Mouse (Mus musculus) thymus, adult 18-20 months (tissue): ENCODE results near the gene Usp29.
"Not testable (repeated sequence)": the region's sequence is repeated elsewhere in the genome, so short reads cannot be mapped to it uniquely, and the experiment has no call there.

Source experiments
- DNase-seq, 2 experiments: peaks; one replicate each; pipeline ENCODE4 v3.0.0; 2022; ENCODE audit warnings: mixed read lengths in 2 of 2

Usp29 gene

DNA sequence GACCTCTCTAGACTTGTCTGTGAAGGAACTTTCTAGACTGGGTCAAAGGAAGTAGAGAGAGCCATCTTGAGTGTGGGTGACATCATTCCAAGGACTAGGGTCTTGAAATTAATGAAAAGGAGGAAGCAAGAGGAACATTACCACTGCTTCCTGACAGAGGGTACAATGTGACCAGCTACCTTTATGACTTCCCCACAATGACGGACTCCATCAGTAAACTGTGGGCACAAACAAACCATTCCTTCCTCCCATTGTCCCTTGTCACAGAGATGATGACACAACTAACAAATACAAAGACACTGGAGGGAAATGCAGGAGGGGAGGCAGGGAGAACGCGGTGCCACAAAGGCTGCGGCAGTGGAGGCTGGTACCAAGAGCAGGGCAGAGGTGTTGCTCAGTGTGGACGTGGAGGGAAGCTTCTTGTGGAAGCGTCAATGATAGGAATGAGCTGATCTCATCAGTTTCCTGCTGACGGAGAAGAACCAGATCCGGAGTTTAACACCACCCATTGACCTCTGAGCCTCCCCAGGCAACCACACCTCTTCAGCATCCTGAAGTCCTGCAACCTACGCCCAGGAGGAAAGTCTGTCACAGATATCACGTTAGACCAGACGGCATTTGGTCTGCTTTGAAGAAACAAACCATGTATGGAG is 149.3 kb downstream of the Usp29 start:
- no peak for DNase-seq

DNA sequence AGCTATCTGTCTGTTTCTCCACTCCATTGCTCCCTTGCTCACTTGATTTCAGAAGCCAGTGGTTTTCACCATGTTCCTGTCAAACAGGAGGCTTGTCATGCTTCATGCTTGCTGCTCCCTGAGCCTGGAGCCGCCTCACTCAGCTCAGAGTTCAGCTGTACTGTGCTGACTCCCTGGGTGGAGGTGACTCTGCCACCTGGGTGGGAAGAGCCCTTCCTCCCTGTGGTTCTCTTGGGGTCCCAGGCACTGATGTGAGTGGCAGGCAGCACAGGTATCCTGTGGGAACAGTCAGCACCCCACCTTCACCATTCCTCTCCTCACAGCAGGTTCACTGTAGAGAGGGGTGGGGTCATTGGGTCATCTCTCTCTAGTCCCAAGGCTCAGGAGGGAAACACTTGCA is 150.5 kb downstream of the Usp29 start:
- DNase-seq, result not testable (repeated sequence)

DNA sequence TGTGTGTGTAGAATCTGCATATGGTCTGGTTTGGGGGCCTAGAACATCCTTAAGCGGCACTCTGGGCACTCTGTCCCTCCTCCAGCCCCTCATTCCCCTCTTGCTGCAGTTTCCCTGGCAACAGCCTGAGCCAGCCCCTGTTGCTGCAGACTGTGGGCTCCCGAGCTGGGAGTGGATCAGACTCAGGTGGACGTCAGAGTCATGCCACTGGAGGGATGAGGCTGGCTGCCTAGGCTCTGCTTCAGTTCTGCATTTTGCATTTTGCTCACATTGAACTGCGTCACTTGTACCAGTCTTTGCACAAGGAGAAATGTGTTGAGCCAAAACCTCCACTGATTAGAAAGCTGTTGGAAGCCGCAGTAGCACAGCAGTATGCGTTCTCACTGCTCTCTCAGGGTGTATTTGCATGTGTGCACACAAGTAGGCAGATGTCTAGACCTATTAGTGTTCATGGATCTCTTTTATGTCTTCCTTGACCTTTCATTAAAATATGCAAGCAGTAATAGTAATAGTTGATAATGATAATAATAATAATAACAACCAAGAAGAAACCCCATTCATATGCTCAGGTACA is 151.2 kb downstream of the Usp29 start:
- no peak for DNase-seq

DNA sequence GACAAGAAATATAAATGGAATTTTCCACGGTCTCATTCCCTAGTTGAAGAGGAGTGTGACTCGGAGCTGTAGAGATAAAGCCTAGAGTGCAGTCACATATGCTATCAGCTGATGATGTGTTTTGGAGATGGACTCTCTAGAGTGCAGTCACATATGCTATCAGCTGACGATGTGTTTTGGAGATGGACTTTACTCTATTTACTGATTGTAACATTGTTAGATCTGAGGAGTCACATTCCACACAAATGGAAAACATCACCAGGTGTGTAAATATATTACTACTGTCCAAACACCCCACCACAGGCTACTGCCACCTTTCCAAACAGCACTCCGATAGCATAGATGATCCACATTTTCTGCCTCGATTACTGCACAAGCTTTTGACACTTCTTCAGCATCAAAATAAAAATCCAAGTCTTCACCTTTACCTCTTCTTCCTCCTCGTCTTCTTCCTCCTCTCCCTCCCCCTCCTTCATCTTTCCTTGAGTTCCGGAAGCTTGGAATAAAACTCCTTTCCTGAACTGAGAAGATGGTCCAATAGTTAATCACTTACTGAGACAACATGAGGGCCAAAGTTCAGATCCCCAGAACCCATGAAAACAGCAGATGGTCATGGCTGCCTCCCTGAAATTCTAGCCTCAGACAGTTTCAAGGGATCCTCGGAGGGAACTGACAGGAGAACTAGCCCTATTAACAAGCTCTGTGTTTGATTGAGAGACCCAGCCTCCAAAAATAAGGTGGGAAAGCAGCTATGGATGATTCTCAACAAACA is 153.2 kb downstream of the Usp29 start:
- no peak for DNase-seq

DNA sequence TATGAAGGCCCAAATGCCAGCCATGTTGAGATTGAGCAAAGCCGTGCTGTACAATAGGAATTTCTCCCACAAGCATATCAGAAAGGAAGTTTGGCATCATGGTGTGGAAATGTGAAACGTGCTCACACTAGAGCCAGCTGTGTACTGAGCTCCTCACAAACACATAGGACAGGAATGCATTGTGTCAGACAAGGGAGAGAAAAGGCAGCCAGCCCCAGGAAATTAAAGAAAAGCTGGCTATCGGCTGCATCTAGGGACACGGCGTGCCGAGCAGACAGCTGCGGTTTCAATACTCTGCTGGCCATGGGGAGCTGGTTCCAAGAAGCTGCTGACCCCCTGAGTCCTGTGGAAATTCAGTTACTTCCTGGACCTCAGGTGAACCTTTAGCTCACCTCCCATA is 155.0 kb downstream of the Usp29 start:
- DNase-seq, result no peak

DNA sequence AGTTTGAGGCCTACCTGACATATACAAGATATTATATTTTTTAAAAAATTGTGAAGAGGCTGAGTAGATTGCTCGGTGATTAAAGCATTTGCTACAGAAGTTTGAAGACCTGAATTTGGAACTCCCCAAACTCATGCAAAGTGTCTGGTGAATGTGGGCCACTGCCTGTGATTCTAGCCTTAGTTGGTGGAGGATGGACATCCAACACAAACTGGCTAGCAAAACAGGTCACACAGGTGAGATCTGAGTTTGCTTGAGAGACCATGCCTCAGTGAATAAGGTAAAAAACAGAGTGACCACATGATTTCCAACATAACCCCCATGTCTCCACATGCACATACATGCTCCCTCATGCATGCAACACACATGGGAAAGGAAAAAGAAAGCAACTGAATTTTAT is 156.5 kb downstream of the Usp29 start:
- no peak for DNase-seq

DNA sequence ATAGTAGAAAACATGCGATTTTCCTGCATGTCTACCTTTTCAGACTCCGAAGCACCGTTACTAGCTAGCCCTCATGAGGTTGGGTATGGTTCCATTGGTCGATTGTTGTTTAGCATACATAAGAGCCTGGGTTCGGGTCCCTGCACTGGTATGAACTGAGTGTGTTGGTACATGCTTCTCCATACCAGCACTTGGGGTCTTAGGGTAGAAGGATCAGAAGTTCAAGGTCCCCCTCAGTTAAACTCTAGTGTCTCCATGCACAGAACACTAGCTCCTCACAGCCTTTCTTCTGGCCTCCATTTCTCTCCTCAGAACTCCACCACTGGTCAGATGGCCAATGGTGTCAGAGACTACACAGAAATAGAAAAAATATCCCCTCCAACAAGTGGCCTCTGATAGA is 159.5 kb downstream of the Usp29 start:
- DNase-seq, result no peak

DNA sequence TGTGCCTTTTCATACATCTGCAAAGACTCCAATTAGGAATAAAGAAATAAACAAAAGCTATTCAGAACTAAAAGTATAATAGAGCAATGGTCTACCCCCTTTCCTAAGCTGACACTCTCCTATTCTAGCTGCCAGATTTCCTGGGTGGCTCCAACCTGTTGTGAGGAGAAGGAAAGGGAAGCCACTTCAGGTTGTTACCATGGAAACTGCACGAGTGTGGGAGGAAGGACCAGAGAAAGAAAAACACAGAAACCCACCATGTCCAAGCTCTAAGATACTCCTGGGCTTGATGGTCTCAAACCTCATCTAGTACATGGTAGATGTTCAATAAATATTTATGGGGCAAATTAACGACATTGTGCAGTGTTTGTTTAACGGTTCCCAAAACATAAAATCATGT is 160.8 kb downstream of the Usp29 start:
- no peak for DNase-seq

DNA sequence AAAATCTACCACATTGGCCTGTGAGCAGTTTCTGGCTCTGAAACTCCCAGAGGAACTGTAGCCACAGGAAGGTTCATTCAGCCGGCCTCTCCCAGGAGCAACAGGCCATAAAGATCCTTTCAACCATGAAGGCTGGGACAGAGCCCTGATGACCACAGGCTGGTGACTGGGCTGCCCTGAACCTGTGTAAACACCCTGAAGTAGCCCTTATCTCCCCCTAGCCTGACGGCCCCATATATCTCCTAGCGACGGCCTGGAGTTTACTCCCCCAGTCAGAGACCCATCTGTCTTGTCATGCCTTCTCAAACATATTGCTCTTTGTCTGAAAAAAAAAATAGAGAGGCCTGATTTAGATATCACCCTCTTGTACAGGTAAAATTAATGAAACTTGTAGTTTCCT is 166.6 kb downstream of the Usp29 start:
- not testable (repeated sequence) for DNase-seq

DNA sequence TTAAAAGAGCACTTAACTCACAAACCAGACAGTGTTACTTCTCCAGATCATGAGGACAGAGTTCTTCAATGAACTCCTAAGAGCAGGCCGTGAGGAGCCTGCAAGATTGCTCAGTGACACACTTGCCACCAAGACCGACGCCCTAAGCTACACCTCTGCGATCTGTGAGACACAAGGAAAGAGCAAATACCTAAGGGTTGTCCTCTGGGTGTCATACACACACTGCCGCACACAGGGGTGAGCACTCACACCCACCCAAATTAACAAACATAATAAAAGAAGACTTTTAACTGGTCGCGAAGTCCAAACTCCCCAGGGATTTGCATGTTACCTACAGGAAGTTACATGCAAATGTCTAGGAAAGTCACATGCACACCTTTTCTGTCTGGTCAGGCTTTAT is 170.3 kb downstream of the Usp29 start:
- no peak for DNase-seq

DNA sequence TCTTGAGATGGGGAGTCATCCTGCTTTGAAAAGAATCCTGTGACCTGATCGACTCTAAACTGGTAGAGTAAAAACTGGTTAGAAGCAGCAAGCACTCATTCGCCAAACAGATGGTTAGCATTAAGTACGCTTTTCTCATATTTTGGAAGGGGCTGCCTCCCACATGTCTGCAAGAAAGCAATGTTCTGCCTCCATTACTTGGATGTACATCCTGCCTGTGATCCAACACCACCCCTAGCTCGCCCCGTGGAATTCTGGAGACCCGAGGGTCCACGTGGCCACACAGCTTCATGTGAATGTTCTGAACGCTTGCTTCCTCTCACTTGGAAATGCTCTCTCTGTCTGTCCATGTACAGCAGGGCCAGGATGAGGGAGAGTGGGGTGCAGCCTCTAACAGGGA is 173.1 kb downstream of the Usp29 start:
- no peak for DNase-seq

DNA sequence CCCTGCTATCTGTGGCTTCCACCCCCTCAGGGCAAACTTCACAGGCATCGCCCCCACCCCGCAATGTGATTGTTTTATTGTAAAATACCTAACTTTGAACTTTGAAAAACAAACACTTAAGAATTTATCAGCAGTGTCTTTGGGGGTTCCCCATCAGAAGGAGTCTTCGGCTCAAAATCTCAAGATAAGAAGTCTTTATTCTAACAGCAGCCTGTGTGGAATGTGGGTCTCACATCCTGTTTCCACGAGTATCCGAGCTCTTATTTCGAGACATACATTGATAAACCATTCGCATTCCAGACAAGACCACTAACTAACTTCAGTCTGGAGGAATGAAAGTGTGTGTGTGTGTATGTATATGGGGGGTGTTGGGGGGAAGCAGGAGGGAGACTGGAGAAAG is 180.1 kb downstream of the Usp29 start:
- no peak for DNase-seq

DNA sequence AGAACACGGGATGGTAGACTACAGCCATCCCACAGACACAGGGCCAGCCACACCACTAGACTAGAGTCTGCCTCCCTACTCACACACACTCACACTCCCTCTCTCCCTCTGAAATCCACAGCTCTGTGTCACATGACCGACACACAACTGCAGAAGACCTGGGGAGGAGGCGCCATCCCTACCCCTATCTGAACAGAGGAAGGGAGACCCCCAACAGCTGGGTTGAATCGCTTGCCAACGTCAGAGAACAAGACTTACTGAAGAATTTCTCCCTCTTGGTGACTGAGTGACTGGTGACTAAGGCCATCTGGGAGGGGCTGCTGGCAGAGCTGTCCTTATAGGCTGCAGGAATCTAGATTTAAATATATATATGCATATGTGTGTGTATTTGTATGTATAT is 181.4 kb downstream of the Usp29 start:
- DNase-seq, result no peak

DNA sequence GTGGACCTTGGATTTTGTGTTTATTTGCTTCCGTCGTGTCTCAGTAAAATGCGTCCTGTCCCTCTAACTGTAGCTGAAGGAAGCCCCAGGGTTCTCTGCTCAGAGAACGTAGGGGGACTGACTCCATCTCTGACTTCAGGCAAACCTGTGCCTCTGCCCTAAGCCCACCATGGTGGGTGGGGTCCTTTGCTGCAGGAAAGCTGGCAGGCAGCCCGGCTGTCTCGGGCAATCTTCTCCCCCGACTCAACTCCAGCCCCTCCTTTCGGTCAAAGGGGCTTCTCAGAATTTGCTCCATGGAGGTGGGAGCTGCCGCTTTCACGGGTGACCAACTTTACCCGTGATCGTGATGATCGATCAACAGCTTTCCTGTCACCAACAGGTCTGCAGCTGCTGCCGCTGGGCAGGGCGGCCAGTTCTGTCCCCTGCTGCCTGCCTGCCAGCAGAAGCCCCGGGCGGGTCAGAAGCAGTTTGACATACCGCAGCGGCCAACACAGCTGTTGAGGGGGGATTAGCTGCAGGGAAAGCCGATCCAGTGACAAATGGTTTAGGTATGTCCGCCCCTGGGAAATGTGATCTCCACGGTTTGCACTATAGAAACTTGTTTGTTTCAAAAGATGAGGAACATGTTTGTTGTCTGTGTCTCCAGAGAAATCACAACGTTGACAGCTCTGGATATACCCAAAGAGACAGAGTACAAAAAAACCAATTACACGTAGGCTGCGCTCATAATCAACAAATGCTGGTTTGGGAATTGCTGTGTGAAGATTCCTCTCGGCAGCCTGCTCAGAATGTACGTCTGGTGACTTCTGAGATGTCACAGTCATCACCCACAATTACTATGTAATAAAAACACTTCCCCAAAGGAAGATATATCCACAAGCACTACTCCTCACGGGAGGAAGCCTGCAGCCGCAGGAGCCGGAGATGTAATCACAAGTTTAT is 183.3 kb downstream of the Usp29 start:
- no peak for DNase-seq

DNA sequence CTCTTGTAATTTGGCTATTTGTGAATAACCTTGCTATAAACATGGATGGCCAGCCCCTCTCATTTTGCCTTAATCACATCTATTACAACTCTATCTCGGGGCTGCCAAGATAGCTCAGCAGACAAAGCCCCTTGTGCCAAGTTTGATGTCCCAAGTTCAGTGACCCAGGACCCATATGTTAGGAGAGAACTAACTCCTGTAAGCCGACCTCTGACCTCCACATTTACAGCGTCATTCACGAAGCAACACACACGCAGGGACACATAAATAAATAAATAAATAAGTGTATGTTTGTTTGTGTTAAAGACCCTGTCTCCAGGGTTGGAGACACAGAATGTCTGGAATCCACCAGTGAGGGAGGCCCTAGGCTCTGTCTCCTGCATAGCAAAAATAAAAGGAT is 186.7 kb downstream of the Usp29 start:
- DNase-seq, result no peak

DNA sequence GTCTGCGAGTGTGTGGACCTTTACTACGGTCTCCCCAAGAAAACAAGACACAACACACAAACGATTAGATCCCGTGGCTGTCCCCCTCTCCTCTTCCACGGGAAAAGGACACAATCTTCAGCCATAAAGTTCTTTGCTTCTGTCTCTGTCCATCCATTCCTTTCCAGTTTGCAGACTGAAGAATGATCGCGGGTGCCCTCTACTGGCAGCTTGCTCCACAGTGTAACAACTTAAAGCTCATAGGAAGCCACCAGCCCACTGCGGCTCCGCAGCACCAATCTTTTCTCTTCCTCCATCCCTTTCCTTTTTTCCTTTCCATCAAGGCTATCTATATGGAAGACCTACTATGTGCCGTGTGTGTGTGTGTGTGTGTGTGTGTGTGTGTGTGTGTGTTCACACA is 187.9 kb downstream of the Usp29 start:
- DNase-seq, result no peak

DNA sequence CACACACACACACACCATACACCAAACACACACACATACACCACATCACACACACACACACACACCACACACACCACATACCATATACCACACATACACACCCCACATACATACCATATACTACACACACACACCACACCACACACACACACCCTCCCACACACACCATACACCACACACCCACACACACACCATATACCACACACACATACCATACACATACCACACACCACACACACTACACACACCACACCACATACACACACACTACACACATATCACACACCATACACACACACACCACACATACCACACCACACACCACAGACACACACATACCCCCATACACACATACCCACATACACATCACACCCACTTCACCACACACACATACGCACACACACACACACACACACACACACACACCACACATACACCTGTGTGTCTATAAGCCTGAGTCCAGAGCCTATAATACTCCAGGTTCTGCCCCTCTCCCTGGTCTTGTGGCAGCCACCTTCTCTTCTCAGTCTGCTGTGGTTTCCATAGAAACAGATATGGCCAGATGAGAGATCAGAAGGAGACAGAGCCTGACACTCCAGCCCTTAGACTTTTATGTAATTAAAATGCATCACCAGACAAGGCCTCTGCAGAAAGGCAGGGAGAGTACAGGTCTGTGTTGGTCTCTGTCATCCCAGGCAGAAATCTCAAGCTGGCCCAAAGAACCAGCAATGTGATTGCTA is 188.9 kb downstream of the Usp29 start:
- DNase-seq, result no peak

DNA sequence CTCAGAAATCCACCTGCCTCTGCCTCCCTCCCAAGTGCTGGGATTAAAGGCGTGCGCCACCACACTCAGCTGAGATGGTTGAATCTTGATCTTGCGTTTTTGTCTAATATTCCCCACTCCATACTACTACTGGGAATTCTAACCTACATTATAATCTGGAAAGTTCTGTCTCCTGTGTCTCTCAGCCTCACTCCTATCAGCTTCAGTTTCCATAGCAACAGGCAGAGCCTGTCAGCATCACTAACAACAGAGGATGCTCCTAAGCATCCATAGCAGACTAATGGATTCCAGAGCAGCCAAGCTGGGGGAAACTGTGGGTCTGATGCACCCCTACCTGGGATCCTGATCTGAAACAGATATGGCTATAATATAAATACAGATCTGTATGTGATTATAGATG is 193.1 kb downstream of the Usp29 start:
- DNase-seq, result no peak

DNA sequence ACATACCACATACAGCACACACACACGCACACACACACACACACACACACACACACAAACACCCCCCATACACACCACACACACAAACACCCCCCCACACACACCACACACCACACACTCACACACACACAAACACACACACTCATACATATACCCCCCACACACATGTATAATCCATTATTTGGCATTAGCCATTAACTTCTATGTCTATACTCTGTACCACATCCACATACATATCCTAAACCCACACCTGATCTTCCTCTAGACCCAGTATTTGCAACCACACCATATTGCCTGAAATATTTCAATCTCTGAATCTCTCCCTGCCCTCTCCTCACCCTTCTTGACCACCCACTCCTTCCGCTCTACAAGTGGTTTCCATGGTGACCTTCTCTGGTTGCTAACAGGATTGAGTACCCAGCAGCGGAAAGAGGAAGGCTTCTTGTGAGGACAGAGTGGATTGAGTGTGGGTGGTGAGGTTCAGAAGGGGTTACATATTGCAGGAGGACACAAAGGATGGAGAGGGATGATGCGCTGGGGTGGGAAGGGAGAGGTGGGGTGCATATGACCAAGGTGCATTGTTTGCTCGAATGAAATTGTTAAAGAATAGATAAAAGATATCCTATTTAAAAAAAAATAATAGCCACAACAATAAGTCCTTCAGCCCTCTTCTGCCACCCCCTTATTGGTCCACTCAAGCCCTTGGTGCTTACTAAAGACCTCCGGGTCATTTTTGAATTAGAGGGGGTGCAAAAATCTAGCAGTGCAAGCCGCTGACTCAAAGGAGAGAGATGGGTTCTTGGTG is 195.8 kb downstream of the Usp29 start:
- DNase-seq, result no peak

DNA sequence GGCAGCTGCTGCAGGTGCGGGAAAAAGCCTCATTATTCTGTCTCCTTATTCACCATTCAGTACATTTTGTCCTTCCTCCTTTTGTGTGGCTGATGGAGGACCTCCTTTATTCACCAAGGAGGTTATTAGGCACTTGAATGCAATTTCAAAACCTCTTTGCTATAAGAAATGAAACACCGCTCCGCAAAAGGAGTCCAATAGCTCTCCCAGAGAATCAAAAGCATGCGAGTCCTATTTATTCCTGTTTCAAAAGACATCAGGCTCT is 196.3 kb downstream of the Usp29 start:
- DNase-seq, result no peak

DNA sequence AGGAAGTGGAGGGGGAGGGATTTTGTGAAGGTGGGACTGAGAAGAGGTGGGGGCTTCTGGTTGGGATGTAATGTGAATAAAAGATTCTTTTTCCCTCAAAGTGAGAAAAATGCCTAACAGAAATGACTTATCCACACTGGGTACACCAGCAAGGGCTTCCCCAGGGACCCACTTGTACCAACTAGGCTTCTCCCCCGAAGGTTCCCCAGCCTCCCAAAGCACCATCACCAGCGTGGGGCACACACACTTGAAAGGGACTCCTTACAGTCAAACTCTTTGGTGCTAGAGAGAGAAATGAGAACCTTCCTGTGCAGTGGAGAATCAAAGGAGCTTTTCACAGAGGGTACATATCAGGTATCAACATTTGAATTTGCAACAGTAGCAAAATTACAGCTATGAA is 198.9 kb downstream of the Usp29 start:
- no peak for DNase-seq

DNA sequence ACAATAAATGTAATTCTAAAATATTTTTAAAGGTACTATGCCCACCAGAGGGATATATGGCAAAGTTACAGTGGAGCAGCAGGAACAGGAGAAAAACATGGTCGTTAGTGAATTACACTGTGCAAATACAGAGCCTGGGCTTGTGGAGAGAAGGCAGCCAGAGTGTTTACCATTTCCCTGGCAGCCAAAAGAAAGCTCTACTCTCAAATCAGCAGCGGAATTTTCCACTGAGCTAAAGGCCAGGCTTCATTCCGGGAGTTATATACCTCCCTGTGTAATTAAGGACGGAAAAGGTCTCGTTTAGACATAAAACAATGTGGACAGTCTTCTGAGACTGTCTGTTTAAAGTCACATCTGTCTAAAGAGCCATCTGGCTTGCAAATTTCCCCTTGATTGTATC is 204.4 kb downstream of the Usp29 start:
- DNase-seq, result no peak
